Mouse (Mus musculus): ENCODE measurements around the gene Zfp94.

Gene Zfp94

DNA sequence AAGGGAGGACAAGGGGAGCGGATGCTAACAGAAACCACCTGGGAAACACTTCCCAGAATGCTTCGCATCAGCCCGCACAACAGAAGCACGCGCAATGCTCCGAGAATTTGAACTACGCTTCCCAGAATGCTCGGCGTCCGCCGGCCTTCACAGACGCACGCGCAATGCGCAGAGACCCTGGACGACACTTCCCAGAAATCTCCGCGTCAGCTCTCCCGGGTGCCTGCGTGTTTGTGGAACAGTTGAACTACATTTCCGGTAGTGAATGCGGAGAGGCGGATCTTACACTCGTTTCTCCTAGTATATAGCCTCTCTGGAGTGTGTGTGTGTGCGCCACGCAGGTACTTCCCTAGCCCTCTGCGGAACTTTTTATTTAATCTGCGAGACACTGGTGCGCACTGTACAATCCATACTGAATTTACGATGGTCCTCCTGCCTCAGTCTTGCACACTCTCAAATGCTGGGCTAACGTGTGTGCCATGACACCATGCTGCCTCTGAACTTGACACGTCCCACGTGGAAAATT is at the start of gene Zfp94:
Zfp94 (minus strand) TSS at position 100 of the 526 bp plus-strand sequence.
- DNase-seq: peak; percentile 95

DNA sequence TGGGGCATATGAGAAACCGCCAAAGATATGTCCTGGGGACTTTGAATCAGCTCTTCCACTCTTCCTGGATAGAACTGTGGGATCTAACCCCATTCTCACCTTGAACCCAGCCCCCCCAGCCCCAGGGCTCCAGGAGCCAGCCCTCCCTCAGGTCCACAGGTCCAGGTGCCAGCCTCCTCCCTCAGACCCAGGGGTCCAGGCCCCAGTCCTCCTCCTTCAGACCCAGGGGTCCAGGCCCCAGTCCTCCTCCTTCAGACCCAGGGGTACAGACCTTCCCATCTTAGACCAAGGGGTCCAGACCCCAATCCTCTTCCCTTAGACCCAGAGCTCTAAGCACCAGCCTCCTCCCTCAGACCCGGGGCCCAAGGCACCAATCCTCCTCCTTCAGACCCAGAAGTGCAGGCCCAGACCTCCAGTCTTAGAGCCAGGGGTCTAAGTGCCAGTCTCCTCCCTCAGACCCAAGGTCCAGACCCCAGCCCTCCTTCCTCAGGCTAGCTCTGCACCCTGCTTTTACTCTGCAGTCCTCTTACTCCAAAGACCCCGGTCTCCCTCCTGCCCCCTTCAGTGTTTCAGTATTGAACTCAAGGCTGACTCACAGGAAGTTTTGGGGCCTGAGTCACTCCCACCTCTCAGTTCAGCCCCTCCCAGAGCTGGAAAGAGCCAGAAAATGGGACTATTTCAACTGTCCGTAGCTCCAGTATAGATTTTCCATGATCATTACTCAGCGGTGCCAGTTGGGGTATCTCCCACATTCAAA is 49.0 kb upstream of the Zfp94 start:
- DNase-seq: no peak

DNA sequence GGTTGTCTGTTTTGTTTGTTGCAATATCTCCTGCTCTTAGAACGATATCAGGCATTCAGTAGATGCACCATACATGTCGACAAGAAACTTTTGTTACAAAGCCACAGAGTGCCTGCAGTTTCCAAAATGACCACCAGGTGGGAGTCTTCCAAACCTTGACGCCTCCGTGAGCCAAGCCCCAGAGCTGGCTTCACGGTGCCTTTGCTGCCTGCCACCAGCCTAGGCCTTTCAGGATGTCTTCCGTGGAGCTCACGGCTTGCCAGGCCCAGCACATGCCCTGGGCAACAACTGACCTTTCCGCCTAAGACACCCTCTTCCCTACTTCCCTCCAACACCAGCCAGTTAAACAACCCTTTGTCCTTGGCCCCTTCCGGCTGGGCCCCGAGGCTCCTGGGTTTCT is 48.4 kb upstream of the Zfp94 start:
- DNase-seq: peak; percentile 83

DNA sequence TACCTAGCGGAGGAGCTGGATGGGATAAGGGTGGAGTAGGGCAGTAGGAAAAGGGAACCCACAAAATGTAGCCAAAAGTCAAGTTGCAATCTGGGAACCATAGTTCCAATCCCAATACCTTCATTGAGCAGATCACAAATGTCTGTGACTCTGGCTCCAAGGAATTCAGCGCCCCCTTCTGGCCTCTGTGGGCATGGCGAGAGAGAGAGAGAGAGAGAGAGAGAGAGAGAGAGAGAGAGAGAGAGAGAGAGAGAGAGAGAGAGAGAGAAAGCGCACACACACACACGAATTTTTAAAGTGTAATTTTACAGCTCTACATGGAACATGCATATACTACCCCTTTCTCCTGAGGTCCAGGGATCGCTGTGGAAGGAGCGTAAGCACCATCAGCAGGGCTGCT is 46.8 kb upstream of the Zfp94 start:
- no peak for DNase-seq

DNA sequence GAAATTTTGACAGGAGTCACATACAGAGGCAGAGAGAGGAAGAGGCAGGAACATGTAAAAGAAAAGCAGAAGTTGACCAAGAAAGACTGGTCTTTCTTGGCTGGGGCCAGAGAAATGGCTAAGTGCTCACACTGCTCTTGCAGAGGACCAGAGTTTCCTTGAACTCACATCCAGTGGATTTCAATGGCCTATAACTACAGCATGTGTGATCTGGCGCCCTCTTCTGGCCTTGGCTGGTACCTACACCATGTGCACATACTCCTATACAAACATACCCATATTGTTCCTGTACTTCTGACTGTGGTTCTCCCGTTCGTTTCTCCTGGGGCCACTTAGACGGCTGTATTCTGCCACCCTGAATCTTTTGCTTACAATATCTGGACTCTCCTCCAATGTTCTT is 44.5 kb upstream of the Zfp94 start:
- no peak for DNase-seq

DNA sequence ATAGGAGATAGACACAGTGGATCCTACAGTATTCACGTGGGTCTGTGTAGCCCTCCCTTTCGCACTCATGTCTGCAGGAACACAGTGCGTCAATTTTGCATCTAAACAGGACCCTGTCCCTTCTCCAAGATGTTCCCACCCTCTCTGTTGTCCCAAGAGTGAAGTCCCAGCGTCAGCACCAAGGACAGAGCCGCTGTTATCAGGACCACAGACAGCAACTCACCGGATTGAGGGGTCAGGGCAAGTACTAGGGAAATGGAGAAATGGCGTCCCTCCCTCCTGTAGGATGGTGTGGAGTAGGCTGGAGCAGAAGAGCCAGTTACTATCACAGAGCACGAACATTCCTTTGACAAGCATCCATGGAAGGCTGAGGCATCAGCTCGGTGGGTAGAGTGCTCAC is 42.8 kb upstream of the Zfp94 start:
- DNase-seq: no peak

DNA sequence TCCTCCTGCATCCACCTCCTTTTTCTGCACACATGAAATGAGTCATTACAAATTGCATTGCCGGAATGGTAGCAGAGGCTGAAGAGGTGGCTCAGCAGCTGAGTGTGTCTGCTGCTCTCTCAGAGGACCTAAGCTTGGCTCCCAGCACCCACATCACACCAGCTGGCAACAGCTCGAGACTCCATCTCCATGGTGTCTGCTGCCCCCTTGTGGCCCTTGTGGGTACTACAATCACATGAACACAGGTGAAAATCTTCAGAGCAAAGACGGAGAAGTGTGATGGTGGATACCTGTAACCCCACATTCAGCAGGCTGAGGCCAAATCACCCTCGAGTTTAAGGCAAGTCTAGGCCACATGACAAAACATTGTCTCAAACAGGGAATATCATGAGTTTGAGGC is 41.4 kb upstream of the Zfp94 start:
- no peak for DNase-seq

DNA sequence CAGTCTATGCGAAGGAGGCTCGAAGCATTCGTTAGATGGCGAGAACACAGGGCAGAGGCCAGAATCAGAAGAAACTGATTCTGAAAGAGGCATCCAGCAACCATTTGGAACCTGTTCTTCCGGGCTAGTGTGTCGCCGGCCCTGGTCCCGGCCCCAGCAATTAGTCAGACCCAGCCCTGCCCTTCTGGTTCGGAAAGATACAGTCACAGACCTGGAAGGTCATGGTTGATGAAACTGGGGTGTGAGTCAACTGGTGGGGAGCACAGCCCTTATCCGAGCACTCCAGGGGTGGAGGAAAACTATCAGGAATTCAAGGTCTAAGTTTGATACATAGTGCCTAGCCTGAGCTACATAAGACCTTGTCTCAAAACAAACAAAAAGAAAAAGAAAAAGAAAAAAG is 39.6 kb upstream of the Zfp94 start:
- DNase-seq: no peak

DNA sequence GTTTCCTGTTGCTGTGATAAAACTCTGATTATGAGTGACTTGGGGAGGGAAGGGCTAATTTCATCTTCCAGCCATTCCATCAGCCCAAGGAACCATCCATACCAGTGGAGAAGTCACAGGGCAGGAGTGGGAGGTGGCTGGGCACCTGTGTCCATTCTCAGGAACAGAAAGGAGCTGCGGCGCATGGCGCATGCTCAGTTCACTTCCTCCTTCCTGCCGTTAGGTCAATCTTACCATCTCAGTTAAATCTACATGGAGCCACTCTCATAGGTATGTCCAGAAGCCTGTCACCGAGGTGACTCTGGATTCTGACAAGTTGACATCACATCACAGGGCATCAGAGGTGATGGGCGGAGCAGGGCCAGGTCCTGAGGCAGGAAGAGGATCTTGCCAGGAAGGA is 39.2 kb upstream of the Zfp94 start:
- DNase-seq: no peak

DNA sequence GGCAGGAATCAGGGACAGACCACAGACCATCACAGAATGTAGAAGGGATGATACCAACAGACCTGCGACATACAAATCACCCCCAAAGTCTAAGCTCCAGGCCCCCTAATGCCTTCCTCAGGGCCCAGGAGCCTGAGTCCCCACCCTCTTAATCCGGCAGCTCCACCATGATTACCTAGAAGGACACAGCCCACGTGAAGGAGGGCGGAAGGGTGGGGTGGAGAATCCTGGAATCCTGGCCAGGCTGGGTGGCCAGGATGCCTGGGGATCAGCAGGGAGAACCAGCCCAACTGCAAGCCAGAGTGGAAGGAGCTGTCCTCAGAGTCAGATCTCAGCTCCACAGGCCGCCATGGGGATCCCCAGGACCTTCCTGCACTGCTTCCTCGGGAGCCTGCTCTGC is 32.4 kb upstream of the Zfp94 start, which contains the start of gene Lypd5:
Lypd5 (plus strand) TSS at position 301 of the 400 bp plus-strand sequence.
- DNase-seq: no peak

DNA sequence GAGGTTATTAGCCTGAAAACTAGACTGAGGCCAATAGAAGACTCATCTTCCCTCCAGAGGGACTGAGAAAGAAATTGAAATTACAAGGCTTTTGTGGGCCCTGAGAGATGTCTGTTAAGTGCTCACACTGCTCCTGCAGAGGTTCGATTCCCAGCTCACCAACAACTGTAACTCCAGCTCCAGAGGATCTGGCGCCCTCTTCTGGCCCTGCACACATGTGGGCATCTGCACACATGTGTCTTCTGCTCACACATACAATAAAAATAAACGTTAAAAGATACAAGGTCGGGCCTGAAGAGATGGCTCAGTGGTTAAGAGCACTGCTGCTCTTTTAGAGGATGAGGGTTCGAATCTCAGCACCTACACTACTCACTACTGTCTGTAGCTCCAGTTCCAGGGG is 30.0 kb upstream of the Zfp94 start:
- DNase-seq: no peak

DNA sequence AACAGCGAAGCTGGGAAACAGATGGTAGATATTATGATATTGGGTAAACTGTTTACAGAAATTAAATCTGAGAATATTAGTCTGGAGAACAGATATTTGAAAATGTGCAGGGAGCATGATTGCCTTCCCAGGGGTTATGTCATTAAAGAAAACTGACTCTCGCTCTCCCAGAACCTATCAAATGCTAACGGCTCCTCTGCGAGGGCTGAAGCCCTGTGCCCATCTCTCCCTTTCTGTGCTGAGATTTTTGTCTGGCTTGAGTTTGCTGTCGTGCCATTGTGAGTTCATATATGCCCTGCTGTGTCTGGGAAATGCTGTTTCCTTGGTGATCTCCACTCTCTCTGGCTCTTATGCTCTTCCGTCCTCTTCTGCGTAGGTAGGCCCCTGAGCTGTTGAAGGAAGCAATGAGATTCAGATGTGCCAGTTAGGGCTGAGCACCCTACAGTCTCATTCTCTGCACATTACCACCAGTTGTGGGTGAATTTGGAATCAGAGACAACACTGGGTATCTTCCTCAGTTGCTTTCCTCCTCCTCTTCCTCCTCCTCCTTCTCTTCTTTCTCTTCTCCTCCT is 27.3 kb upstream of the Zfp94 start:
- DNase-seq: no peak

DNA sequence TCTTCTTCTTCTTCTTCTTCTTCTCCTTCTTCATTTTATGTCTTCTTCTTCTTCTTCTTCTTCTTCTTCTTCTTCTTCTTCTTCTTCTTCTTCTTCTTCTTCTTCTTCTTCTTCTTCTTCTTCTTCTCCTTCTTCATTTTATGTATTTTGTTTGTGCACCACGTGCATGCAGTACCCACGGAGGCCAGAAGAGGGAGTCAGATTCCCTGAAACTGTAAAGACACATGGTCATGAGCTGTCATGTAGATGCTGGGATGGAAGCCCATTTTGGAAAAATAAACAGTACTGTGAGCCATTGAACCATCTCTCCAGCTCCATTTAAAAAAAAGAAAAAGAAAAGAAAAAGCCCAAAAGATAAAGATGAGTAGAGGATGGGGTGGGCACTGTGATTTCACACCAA is 21.8 kb upstream of the Zfp94 start:
- no peak for DNase-seq

DNA sequence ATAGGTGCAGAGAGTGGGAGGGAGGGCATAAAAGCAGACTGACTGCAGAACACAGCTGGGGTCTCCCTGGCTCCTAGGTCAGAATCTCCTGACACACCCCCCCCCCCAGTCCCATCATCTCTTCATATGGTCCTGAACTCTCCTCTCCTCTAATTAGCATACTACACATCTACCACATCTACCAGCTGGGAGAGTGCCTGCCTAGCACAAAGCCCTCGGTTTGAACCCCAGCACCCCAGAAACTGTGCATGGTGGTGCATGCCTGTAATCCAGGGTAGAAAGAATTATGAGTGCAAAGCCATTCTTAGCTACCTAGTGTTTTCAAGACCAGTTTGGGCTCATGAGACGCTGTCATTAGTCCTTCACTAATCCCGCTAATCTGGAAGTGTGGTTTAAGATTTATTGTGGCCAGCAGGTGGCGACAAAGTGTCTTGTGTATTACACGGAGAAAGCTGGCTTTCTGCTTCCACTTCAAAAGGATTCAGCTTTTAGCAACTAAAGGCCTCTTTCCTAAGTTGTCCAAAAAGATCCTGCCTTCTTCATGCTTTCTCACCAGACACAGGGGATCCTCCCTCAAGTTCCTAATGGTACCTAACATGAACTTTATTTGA is 19.3 kb upstream of the Zfp94 start:
- peak; percentile 49 for DNase-seq

DNA sequence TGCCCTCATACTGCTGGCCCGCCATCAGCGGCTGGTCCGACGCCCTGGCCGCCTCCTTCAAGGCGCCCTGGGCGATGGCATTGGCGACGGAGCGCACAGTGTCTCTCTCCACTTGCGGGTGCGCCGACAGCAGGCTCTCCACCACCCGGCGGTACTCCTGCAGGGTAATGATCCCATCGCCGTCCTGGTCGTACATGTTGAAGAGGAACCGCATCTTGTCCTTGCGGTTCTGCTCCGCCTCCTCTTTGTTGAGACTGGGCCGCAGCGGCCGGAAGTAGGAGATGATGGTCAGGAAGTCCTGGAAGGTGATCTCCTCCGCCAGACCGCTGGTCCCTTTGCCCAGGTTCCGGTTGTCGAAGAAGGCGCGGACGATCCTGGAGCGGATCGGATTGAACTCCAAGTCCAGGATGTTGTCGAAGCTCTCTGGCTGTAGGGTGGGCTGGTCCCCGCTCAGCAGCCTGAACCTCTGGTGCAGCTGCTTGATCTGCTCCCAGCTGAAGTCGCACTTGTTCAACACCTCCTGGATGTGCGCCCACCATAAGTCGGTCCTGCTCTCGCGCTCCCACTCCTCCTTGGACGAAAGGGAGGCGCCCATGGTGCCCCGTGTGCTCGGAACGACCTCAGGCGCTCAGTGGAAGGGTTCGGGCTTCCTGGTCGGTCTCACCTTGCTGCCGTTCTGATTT is 17.0 kb upstream of the Zfp94 start, which contains the start of gene Tescl:
Tescl (minus strand) TSS at position 633 of the 683 bp plus-strand sequence.
- no peak for DNase-seq

DNA sequence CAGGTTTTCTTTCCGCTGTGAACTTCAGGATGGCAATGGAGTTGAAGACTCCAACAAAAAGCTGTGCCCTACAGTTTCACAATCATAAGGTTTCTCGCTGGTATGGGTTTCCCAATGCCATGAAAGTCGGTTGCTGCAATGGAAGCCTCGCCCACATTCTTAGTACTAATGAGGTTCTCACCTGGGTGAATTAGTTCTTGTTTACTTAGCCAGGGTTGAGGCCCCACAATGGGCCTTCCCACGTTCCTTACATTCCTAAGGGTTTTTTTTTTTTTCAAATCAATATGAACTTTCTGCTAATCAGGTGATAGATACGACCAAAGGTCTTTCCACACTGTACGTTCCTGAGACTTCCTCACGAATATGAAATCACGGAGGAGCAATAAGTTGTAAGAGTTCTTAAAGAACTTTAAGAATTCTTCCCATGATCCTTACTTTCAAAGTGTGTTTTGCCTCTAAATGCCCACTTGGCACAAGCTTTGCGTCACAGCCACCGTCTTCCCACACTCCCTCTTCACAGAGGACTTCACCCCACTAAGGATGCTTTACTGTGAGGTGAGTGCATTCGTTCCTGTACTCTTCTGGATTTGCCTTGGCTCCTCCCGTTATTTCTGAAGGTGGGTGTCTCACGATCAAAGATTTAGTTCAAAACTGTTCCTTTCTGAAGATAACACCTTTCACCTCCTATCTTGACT is 11.0 kb upstream of the Zfp94 start:
- DNase-seq: no peak

DNA sequence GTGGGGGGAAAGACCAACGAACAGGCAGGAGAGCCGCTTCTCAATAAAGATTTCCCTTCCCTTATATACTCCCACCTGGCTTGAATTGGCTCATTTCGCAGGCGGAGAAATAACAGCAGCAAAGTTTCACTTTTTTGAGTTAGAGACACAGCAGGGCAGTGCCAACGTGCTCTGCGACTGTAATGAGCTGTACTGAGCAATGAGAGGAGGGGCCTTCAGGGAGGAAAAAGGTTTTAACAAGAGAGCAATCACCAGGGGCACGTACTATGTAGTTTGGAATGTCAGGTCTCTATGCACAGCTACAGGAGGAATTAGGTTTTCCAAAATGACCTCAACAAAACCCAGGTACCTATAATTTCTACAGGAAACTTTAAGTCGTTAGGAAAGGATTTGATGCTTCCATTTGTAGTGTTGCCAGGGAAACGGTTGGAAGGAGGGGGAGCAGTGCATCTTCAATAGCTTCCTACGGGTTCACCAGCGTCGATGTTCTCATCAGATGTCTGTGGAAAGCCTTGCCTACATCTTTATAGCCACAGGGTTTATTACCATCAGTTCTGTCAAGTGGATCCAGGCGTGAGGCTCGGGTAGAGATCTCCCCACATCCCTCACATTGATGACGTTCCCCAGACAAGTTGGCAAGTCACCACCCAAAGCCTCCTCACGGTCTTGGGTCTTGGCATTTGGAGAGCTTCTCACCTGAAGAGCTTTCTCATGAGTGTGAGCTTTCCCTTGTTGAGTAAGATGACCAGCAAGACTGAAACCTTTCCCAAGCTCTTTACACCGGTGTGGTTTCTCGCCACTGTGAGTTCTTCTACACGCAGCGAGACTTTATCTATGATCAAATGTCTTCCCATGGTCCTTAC is 10.0 kb upstream of the Zfp94 start:
- DNase-seq: no peak

DNA sequence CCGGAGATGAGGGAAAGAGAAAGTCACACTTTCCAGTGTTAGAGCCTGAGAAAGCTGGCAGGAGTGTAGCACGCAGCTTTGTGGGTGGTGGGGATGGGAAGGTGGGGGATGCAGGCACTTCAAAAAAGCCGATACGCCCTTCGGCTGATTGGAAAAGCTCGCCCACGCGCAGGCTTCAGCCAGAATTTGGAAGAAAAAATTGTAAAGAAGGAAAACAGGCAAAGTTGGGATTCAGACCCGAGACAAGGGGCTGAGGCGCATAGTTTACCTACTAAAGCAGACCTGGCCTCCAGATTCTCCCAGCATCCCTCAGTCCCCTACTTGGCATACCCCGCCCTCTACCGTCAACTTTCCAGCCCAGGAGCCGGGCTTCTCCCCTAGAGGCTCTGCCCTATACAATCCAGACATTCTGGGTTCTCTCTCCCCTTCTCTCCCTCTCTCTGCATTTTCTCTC is 9.2 kb upstream of the Zfp94 start:
- DNase-seq: no peak

DNA sequence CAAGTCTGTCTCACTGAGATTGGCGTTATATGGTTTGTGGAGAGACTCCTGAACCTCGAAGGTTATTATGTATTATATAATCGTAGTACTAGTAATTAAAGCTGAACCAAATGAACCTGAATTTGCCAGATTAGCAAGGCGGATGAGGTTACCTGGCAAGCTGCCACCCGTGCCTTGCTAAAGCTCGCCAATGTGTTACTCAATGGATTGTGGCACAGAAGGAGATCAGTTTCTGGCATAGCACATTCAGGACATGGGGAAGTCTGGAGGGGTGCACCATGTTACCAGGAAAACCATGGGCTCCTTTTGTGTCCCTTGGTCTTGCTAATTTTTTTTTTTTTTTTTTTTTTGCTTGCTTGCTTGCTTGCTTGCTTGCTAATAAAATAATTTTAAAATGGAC is 8.7 kb upstream of the Zfp94 start:
- DNase-seq: no peak

DNA sequence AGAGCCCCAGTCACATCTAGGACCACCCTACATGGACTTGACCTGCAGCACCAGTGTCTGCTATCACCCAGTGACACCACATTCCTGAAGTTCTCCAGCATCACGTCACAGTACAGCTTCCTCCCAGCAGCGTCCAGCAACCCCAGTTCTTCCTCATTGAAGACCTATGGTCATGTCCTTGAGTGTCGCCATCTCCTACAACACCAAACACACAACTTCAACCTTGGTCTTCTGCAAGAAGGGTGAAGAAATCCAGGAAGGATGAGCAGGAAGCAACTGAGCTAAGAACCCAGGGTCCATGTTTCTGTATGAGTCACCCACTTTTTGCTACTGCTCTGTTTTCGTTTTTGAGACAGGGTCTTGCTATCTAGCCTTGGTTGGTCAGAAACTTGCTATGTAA is 6.1 kb upstream of the Zfp94 start:
- no peak for DNase-seq

DNA sequence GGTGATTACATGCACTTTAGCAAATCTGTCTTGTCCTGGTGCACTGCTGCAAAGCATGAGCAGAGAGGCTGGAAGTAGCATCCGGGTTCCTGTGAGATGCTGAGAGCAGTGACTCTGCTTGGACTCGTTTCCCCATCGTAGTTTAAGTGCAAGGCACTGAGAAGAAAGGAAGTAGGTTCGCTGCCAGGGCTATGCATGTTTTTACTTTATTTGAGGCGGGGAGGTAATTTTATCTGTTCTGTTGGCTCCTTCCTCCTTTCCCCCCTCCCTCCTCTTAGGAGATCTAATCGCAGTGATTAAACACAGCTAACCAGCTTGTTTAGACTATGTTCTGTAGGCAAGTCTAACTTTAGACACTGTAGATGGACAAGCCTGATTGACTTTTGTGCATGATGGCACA is 2.5 kb upstream of the Zfp94 start:
- DNase-seq: no peak

Data from cerebellum, adult 8-10 months (tissue).